In genomic region chr12:54758846-54759245, GRCm38 (mm10) we compare ENCODE assay signal across 20 mouse cellular contexts. TPM values are rescaled to one million over a fixed set of nuclear protein-coding genes. Genes with fewer than 3 reads are reported as not detected.
DNase-seq lines count a peak whose midpoint lies in the region; ATAC-seq and TF ChIP-seq lines count a peak whose summit lies in the region.
"Had no signal": no experiment of that assay in that cellular context is flagged by ENCODE, and none has a peak within 500 bp of the region (broad histone marks: within the 10 kb centered on the region; RNA-seq: fewer than 3 reads in every experiment).

No protein-coding gene starts in this region.

- WGBS in liver, embryonic 14.5 days (ENCODE audit: insufficient replicate concordance) = 89% methylated on average over 2 of the region's 2 CpGs
- 81% methylated on average over 2 of the region's 2 CpGs for WGBS in liver, embryonic 12.5 days (ENCODE audit: insufficient replicate concordance)

- TF ChIP-seq EP300 in liver, embryonic 14.5 days (IDR thresholded peaks at IDR 0.05; ENCODE audit: low read depth) = no peak
- no peak for TF ChIP-seq EP300 in MEL (IDR thresholded peaks at IDR 0.05; ENCODE audit: low read depth in 1 of 2, low read length in 2 of 2)

- H3K4me3 ChIP-seq in liver, embryonic 14.5 days (ENCODE audit: insufficient read depth in 1 of 2, low read depth in 2 of 2, low read length in 2 of 2) = no peak overlapping the region
- H3K4me3 ChIP-seq in liver, embryonic 12.5 days = no peak overlapping the region
- H3K4me3 ChIP-seq in MEL (ENCODE audit: control insufficient read depth in 1 of 2, insufficient read depth in 1 of 2, low read depth in 2 of 2, low read length in 2 of 2) = no peak overlapping the region
- H3K4me3 ChIP-seq: limb, embryonic 12.5 days; neural tube, embryonic 15.5 days had no signal

- ATAC-seq in liver, embryonic 14.5 days (ENCODE audit: insufficient read depth) = no peak
- no peak for ATAC-seq in liver, embryonic 12.5 days
- ATAC-seq: activated CD4-positive, CD25-positive, alpha-beta regulatory T cell, adult 4 months; forebrain, postnatal 0 days had no signal

- H3K79me2 ChIP-seq in MEL (ENCODE audit: control insufficient read depth, insufficient read depth, low read length, poor library complexity) = no peaks in the 10 kb centered on the region

- TF ChIP-seq CTCF in liver, embryonic 14.5 days (IDR thresholded peaks at IDR 0.05; ENCODE audit: low read depth) = peak; percentile 37; the same call in 1 of the 2 replicates
- TF ChIP-seq CTCF in MEL (IDR thresholded peaks at IDR 0.05 in 2 of 3, conservative IDR thresholded peaks at IDR 0.05 in 1 of 3; ENCODE audit: control insufficient read depth in 1 of 3, insufficient read depth in 1 of 3, low read depth in 2 of 3, low read length in 3 of 3, poor library complexity in 1 of 3, severe bottlenecking in 1 of 3) = peak in 2 of 3 experiments; percentile 14 to 18; a peak in 2 of 6 replicates

- no peak for DNase-seq in liver, embryonic 14.5 days (ENCODE audit: low read depth in 3 of 3, low spot score in 3 of 3)
- peak; percentile 28 for DNase-seq in A20 (ENCODE audit: low read depth, low spot score)
- peak; percentile 57 for DNase-seq in MEL (ENCODE audit: low read depth, low spot score)
- DNase-seq in induced T-regulatory cell, adult 2 months (ENCODE audit: low read depth) = peak; percentile 42
- DNase-seq in right cerebral cortex, adult 18-20 months = no peak
- no peak for DNase-seq in heart, postnatal 14 days
- DNase-seq: adrenal gland, postnatal 36 days; cerebellum, adult 11 months; cerebellum, postnatal 36 days; forebrain, postnatal 0 days; gastrocnemius, postnatal 10 days; heart, postnatal 10 days; kidney, adult 18-20 months; kidney, postnatal 36 days; lung, adult 18-20 months had no signal

- intact Hi-C loops in heart, postnatal 14 days (cut with DNase I) = no loop called here

- H3K9me3 ChIP-seq in liver, embryonic 14.5 days (ENCODE audit: control insufficient read depth, low read length) = no peaks in the 10 kb centered on the region
- no peaks in the 10 kb centered on the region for H3K9me3 ChIP-seq in liver, embryonic 12.5 days (replicated peaks)
- no peaks in the 10 kb centered on the region for H3K9me3 ChIP-seq in MEL (replicated peaks; ENCODE audit: insufficient read depth, low read length)
- H3K9me3 ChIP-seq: limb, embryonic 12.5 days; neural tube, embryonic 15.5 days had no signal

- H3K27me3 ChIP-seq in liver, embryonic 14.5 days (ENCODE audit: control insufficient read depth, insufficient read depth, low read length) = no peaks in the 10 kb centered on the region
- H3K27me3 ChIP-seq in liver, embryonic 12.5 days (replicated peaks) = no peaks in the 10 kb centered on the region
- H3K27me3 ChIP-seq in MEL (ENCODE audit: control insufficient read depth in 1 of 2, insufficient read depth in 2 of 2, low read length in 2 of 2) = no peaks in the 10 kb centered on the region
- H3K27me3 ChIP-seq: limb, embryonic 12.5 days; neural tube, embryonic 15.5 days had no signal

- no peak overlapping the region for H3K27ac ChIP-seq in liver, embryonic 14.5 days
- no peak overlapping the region for H3K27ac ChIP-seq in liver, embryonic 12.5 days
- H3K27ac ChIP-seq in MEL (ENCODE audit: control insufficient read depth, low read depth, low read length) = no peak overlapping the region
- H3K27ac ChIP-seq: hindbrain, embryonic 14.5 days; limb, embryonic 12.5 days; neural tube, embryonic 15.5 days had no signal

- H3K4me2 ChIP-seq in liver, embryonic 14.5 days (ENCODE audit: low read depth) = no peak overlapping the region
- no peak overlapping the region for H3K4me2 ChIP-seq in liver, embryonic 12.5 days
- H3K4me2 ChIP-seq: hindbrain, embryonic 14.5 days; limb, embryonic 12.5 days; neural tube, embryonic 15.5 days had no signal

- no peak for TF ChIP-seq POLR2A in MEL (IDR thresholded peaks at IDR 0.05; ENCODE audit: control insufficient read depth in 1 of 2, insufficient read depth in 1 of 2, low read depth in 1 of 2, low read length in 2 of 2, poor library complexity in 1 of 2)

- H3K4me1 ChIP-seq in liver, embryonic 14.5 days (replicated peaks; ENCODE audit: control insufficient read depth in 2 of 2, insufficient read depth in 2 of 2, low read length in 1 of 2) = no peaks in the 10 kb centered on the region
- H3K4me1 ChIP-seq in liver, embryonic 12.5 days = no peaks in the 10 kb centered on the region
- H3K4me1 ChIP-seq in MEL (ENCODE audit: control insufficient read depth in 1 of 2, insufficient read depth in 2 of 2, low read length in 2 of 2) = no peaks in the 10 kb centered on the region
- H3K4me1 ChIP-seq: limb, embryonic 12.5 days; neural tube, embryonic 15.5 days had no signal

- H3K9ac ChIP-seq in liver, embryonic 14.5 days (replicated peaks) = no peak overlapping the region
- H3K9ac ChIP-seq in liver, embryonic 12.5 days = no peak overlapping the region
- H3K9ac ChIP-seq in MEL (ENCODE audit: control insufficient read depth, low read depth, low read length, poor library complexity, severe bottlenecking) = no peak overlapping the region
- H3K9ac ChIP-seq: forebrain, postnatal 0 days; hindbrain, embryonic 14.5 days; limb, embryonic 12.5 days; neural tube, embryonic 15.5 days had no signal

- peak; percentile 28 for TF ChIP-seq RAD21 in MEL (IDR thresholded peaks at IDR 0.05; ENCODE audit: low read depth, low read length)

- no peaks in the 10 kb centered on the region; the same call in none of the 2 replicates for H3K36me3 ChIP-seq in liver, embryonic 14.5 days (replicated peaks; ENCODE audit: control insufficient read depth, insufficient read depth, low read depth)
- peaks cover 67% of the 10 kb centered on the region for H3K36me3 ChIP-seq in liver, embryonic 12.5 days
- H3K36me3 ChIP-seq in MEL (ENCODE audit: control insufficient read depth in 1 of 2, insufficient read depth in 2 of 2, low read length in 2 of 2) = peaks cover 0 to 9% of the 10 kb centered on the region in 2 experiments; a peak in 2 of 4 replicates

TF ChIP-seq in MEL, 35 proteins besides CTCF, POLR2A, EP300 and RAD21:
- peak; percentile 61; the same call in 1 of the 2 replicates for TF ChIP-seq MYC (IDR thresholded peaks at IDR 0.05; ENCODE audit: low read depth, low read length)
- TF ChIP-seq CHD1 (IDR thresholded peaks at IDR 0.05; ENCODE audit: low read depth, low read length) = no peak
- no peak for TF ChIP-seq ETS1 (IDR thresholded peaks at IDR 0.05; ENCODE audit: low read depth, low read length)
- TF ChIP-seq TAL1 (IDR thresholded peaks at IDR 0.05; ENCODE audit: low read length) = no peak
- TF ChIP-seq UBTF (IDR thresholded peaks at IDR 0.05; ENCODE audit: borderline replicate concordance, insufficient read depth, low read depth, low read length) = no peak
- TF ChIP-seq ZC3H11A (IDR thresholded peaks at IDR 0.05; ENCODE audit: low read depth, low read length) = 0 out of 2 replicates have a peak, but pooled peaks have one; percentile 15
- no peak for TF ChIP-seq POLR2AphosphoS5 (IDR thresholded peaks at IDR 0.05; ENCODE audit: borderline replicate concordance, low read depth, low read length)
- TF ChIP-seq RCOR1 (IDR thresholded peaks at IDR 0.05; ENCODE audit: low read depth, low read length) = no peak
- TF ChIP-seq BHLHE40 (IDR thresholded peaks at IDR 0.05; ENCODE audit: borderline replicate concordance, low read depth, low read length) = no peak
- peak; percentile 22; the same call in 1 of the 2 replicates for TF ChIP-seq SMC3 (IDR thresholded peaks at IDR 0.05; ENCODE audit: low read depth, low read length)

RNA-seq across cellular contexts. Expression of gene Snx6, which starts 36.7 kb away (rescaled TPM):
- 11.3 and 17.4 TPM in 2 replicates for polyA plus RNA-seq in liver, embryonic 14.5 days (2012; rRNA removed)
- polyA plus RNA-seq in liver, embryonic 14.5 days (2014; fragmentation: Nextera tagmentation; extraction: Ambion mirVana) = 46.1 and 50.5 TPM in 2 replicates
- polyA plus RNA-seq in liver, embryonic 12.5 days (2016; fragmentation: Nextera tagmentation; extraction: Ambion mirVana) = 63.6 and 64.8 TPM in 2 replicates
- total RNA-seq in MEL (2012; rRNA removed) = 42.4 and 46.5 TPM in 2 replicates
- polyA plus RNA-seq in MEL (2012; ENCODE audit: insufficient read depth in 1 of 2, insufficient read length in 2 of 2, low read depth in 1 of 2, low replicate concordance in 2 of 2, missing spikeins in 1 of 2) = 10 to 100 TPM in 1 of 2 experiments, not detected in 1; 33.7 TPM
- total RNA-seq in heart, postnatal 14 days (2021) = 10 to 100 TPM; 38.0 to 39.8 TPM

Comparison
In these comparisons a context has a peak if more than half of its experiments do, and no peak if none do; other contexts are left out.
1. DNase-seq: peak in A20 (single experiment), MEL (single experiment) and induced T-regulatory cell, adult 2 months (single experiment); none in liver, embryonic 14.5 days (0 of 3), right cerebral cortex, adult 18-20 months (single experiment) and heart, postnatal 14 days (0 of 2).